Mouse (Mus musculus) liver, embryonic 14.5 days (tissue): Measurements from ENCODE around the gene Zbtb1. TPM values are rescaled to one million over a fixed set of nuclear protein-coding genes. Genes with fewer than 3 reads are reported as not detected.

Source experiments
- ATAC-seq: fragments of 200-750 bp; cut with Nextera tagmentation; 2 replicates; pipeline ENCODE4 v1.8.0; 2017; ENCODE audit warnings: moderate number of reproducible peaks, mild to moderate bottlenecking, moderate library complexity; ENCODE audit not compliant: insufficient read depth
- DNase-seq, 3 experiments: peaks; one replicate each; pipeline ENCODE4 v3.0.0-alpha.2; 2012 to 2013; ENCODE audit warnings: low read depth in 3 of 3, low spot score in 3 of 3
- H3K27ac ChIP-seq: fragments of 300-500 bp; sonication (generic); 2 replicates; pipeline ENCODE4 v1.5.1; 2014; ENCODE audit warnings: moderate library complexity, mild to moderate bottlenecking, control low read depth, inconsistent platforms
- H3K27me3 ChIP-seq: fragments of 300-500 bp; sonication (generic); 2 replicates; pipeline ENCODE4 v1.6.1; 2014; ENCODE audit warnings: mild to moderate bottlenecking, low read length, moderate library complexity; ENCODE audit not compliant: control insufficient read depth, insufficient read depth
- H3K36me3 ChIP-seq: fragments of 300-500 bp; sonication (generic); replicated peaks from 2 replicates; pipeline ENCODE4 v1.6.1; 2014; ENCODE audit warnings: low read depth; ENCODE audit not compliant: control insufficient read depth, insufficient read depth
- H3K4me1 ChIP-seq, 2 experiments: fragments of 200-500 bp in 1 of 2; fragments of 300-500 bp in 1 of 2; sonication (generic) in 1 of 2; replicated peaks; 2 replicates each; pipeline ENCODE4 v1.6.1; 2012 to 2014; ENCODE audit warnings: antibody characterized with exemption in 1 of 2, inconsistent platforms in 1 of 2, low read length in 1 of 2; ENCODE audit not compliant: control insufficient read depth in 2 of 2, insufficient read depth in 2 of 2
- H3K4me2 ChIP-seq: fragments of 300-500 bp; sonication (generic); 2 replicates; pipeline ENCODE4 v1.6.1; 2014; ENCODE audit warnings: low read depth, mild to moderate bottlenecking, control low read depth, moderate library complexity
- H3K4me3 ChIP-seq, 2 experiments: fragments of 200-500 bp in 1 of 2; fragments of 300-500 bp in 1 of 2; sonication (generic) in 1 of 2; 2 replicates each; pipeline ENCODE4 v1.5.1; 2012 to 2014; ENCODE audit warnings: low read depth in 2 of 2, low read length in 2 of 2, mild to moderate bottlenecking in 2 of 2, control low read depth in 1 of 2, inconsistent platforms in 1 of 2, moderate library complexity in 1 of 2; ENCODE audit not compliant: insufficient read depth in 1 of 2
- H3K9ac ChIP-seq: fragments of 300-500 bp; sonication (generic); replicated peaks from 2 replicates; pipeline ENCODE4 v1.6.1; 2014; ENCODE audit warnings: mild to moderate bottlenecking, control low read depth, moderate library complexity
- H3K9me3 ChIP-seq: fragments of 300-500 bp; sonication (generic); 2 replicates; pipeline ENCODE4 v1.6.1; 2016; ENCODE audit warnings: low read length, mixed read lengths; ENCODE audit not compliant: control insufficient read depth
- CTCF ChIP-seq: IDR thresholded peaks from 2 replicates; pipeline ENCODE4 v1.5.1; 2016; ENCODE audit warnings: antibody characterized with exemption, low read depth, control low read depth
- EP300 ChIP-seq: IDR thresholded peaks from 2 replicates; pipeline ENCODE4 v1.6.1; 2016; ENCODE audit warnings: antibody characterized with exemption, low read depth
- WGBS: fragments of 180-500 bp; shearing (Covaris S2); extraction: QIAGEN DNeasy Blood & Tissue Kit; methylation state at CpG from one replicate; pipeline ENCODE4 v1.1.7; 2014; ENCODE audit not compliant: insufficient replicate concordance; 5-methylcytosine and 5-hydroxymethylcytosine counted together
- polyA plus RNA-seq, 2 experiments: library from polyadenylated mRNA; depleted of rRNA in 1 of 2; stranded (reverse) in 1 of 2; unstranded in 1 of 2; fragments of >200 nt; fragmentation: Nextera tagmentation in 1 of 2; extraction: Ambion mirVana in 1 of 2; gene quantifications; 2 replicates each; pipeline versions ENCODE4 v1.2.1 to v1.2.3; 2012 to 2014

The Zbtb1 gene
- polyA plus RNA-seq, 2 experiments = 2.6 to 3.5 TPM

- Histone ChIP-seq H3K4me1 (peaks cover 0 to 4% of the 10 kb centered on the region in 2 experiments; a peak in 2 of 4 replicates), H3K4me3 (no peak overlapping the region), H3K9ac (no peak overlapping the region), H3K36me3 (no peaks in the 10 kb centered on the region), H3K4me2 (no peak overlapping the region), H3K27ac (no peak overlapping the region), H3K9me3 (peaks cover 4% of the 10 kb centered on the region), H3K27me3 (peaks cover 17% of the 10 kb centered on the region)
- ATAC-seq (no peak), DNase-seq (no peak)
- WGBS = 49% methylated on average over 11 of the region's 12 CpGs
- TF ChIP-seq EP300 (no peak), CTCF (no peak)
Measured at GRCm38 (mm10) chr12:76415383-76416010, 45.4 kb downstream of the Zbtb1 start.

- no peak for ATAC-seq
- no peak for DNase-seq
- no peak for TF ChIP-seq EP300
- TF ChIP-seq CTCF = no peak
- Histone ChIP-seq H3K4me2 (peak within 1 kb of the TSS; percentile 55), H3K9me3 (peaks cover 4% of the 10 kb centered on the region), H3K36me3 (no peaks in the 10 kb centered on the region), H3K4me3 (peak within 1 kb of the TSS; percentile 2 to 7; a peak in 2 of 4 replicates), H3K27me3 (peaks cover 17% of the 10 kb centered on the region), H3K9ac (no peak within 1 kb of the TSS), H3K27ac (no peak within 1 kb of the TSS), H3K4me1 (peaks cover 0 to 4% of the 10 kb centered on the region in 2 experiments; a peak in 2 of 4 replicates)
- 4% methylated on average over 37 of the region's 37 CpGs for WGBS
Measured at GRCm38 (mm10) chr12:76417433-76417854, 47.4 kb downstream of the Zbtb1 start, which contains the start of gene Ppp1r36. TSS of gene Ppp1r36 (plus strand) at chr12:76417538.

GRCm38 (mm10) chr12:76418346-76418745, 48.3 kb downstream of the Zbtb1 start:
- Histone ChIP-seq H3K4me1 (peaks cover 0 to 4% of the 10 kb centered on the region in 2 experiments; a peak in 2 of 4 replicates), H3K9ac (no peak overlapping the region), H3K4me3 (no peak overlapping the region), H3K27ac (no peak overlapping the region), H3K27me3 (peaks cover 17% of the 10 kb centered on the region), H3K36me3 (no peaks in the 10 kb centered on the region), H3K4me2 (no peak overlapping the region), H3K9me3 (peaks cover 4% of the 10 kb centered on the region)
- 77% methylated on average over 5 of the region's 5 CpGs for WGBS
- ATAC-seq (no peak), DNase-seq (no peak)
- TF ChIP-seq EP300 = no peak
- peak; percentile 38; the same call in 1 of the 2 replicates for TF ChIP-seq CTCF

- no peak for TF ChIP-seq CTCF
- no peak for TF ChIP-seq EP300
Measured at GRCm38 (mm10) chr12:76425256-76425655, 55.2 kb downstream of the Zbtb1 start.

GRCm38 (mm10) chr12:76427546-76427945, 57.5 kb downstream of the Zbtb1 start:
- Histone ChIP-seq H3K4me3 (no peak overlapping the region), H3K36me3 (no peaks in the 10 kb centered on the region), H3K27me3 (no peaks in the 10 kb centered on the region), H3K9ac (no peak overlapping the region), H3K9me3 (no peaks in the 10 kb centered on the region), H3K4me1 (no peaks in the 10 kb centered on the region), H3K4me2 (no peak overlapping the region), H3K27ac (no peak overlapping the region)
- no peak for ATAC-seq
- TF ChIP-seq EP300 (no peak), CTCF (no peak)
- no peak for DNase-seq
- WGBS = 39% methylated on average over 5 of the region's 5 CpGs

More at GRCm38 (mm10) chr12:76425256-76425655, 55.2 kb downstream of the Zbtb1 start:
- Histone ChIP-seq H3K4me3 (no peak overlapping the region), H3K36me3 (no peaks in the 10 kb centered on the region), H3K27ac (no peak overlapping the region), H3K27me3 (no peaks in the 10 kb centered on the region), H3K9ac (no peak overlapping the region), H3K9me3 (no peaks in the 10 kb centered on the region), H3K4me1 (no peaks in the 10 kb centered on the region), H3K4me2 (no peak overlapping the region)
- WGBS = 58% methylated on average over 3 of the region's 3 CpGs
- no peak for ATAC-seq
- no peak for DNase-seq
